ENCODE assay signal across 8 mouse cellular contexts in genomic region chr17:45599446-45600242, GRCm38 (mm10). TPM values are rescaled to one million over a fixed set of nuclear protein-coding genes. Genes with fewer than 3 reads are reported as not detected.
A peak's percentile ranks its signal among the peaks of the same experiment; 100 is the strongest.
DNase-seq lines count a peak whose midpoint lies in the region; ATAC-seq and TF ChIP-seq lines count a peak whose summit lies in the region.

Gene Slc29a1 (minus strand): TSS chr17:45599606.

- 16% methylated on average over 32 of the region's 32 CpGs for WGBS in forebrain, postnatal 0 days
- 14% methylated on average over 31 of the region's 32 CpGs for WGBS in hindbrain, embryonic 12.5 days
- 18% methylated on average over 30 of the region's 32 CpGs for WGBS in stomach, embryonic 15.5 days

- no peaks in the 10 kb centered on the region for H3K9me3 ChIP-seq in forebrain, postnatal 0 days (ENCODE audit: low read length)
- H3K9me3 ChIP-seq in hindbrain, embryonic 12.5 days (replicated peaks), result no peaks in the 10 kb centered on the region
- H3K9me3 ChIP-seq in stomach, embryonic 15.5 days, result no peaks in the 10 kb centered on the region

- H3K4me1 ChIP-seq in forebrain, postnatal 0 days (ENCODE audit: insufficient read depth), result peaks cover 10% of the 10 kb centered on the region
- peaks cover 45% of the 10 kb centered on the region for H3K4me1 ChIP-seq in hindbrain, embryonic 12.5 days
- peaks cover 48% of the 10 kb centered on the region for H3K4me1 ChIP-seq in stomach, embryonic 15.5 days

- H3K4me3 ChIP-seq in forebrain, postnatal 0 days (ENCODE audit: low read depth, low read length), result peak within 1 kb of the TSS; percentile 4; the same call in 1 of the 2 replicates
- H3K4me3 ChIP-seq in hindbrain, embryonic 12.5 days, result peak within 1 kb of the TSS; percentile 23
- H3K4me3 ChIP-seq in stomach, embryonic 15.5 days (replicated peaks), result peak within 1 kb of the TSS; percentile 33

- H3K9ac ChIP-seq in forebrain, postnatal 0 days, result no peak within 1 kb of the TSS; the same call in 1 of the 2 replicates
- H3K9ac ChIP-seq in hindbrain, embryonic 12.5 days, result peak within 1 kb of the TSS; percentile 44; the same call in 1 of the 2 replicates
- no peak within 1 kb of the TSS for H3K9ac ChIP-seq in stomach, embryonic 15.5 days

- ATAC-seq in cerebellum, adult (ENCODE audit: insufficient number of reproducible peaks, low FRiP score, low TSS enrichment), result no peak
- ATAC-seq in forebrain, postnatal 0 days, result no peak
- ATAC-seq in hindbrain, embryonic 12.5 days (ENCODE audit: low FRiP score), result 0 out of 2 replicates have a peak, but pooled peaks have one; percentile 21
- ATAC-seq in stomach, embryonic 15.5 days (ENCODE audit: insufficient read depth, low FRiP score, low read depth), result peak; percentile 48

- peak within 1 kb of the TSS; percentile 25 for H3K4me2 ChIP-seq in forebrain, postnatal 0 days (ENCODE audit: low read depth)
- H3K4me2 ChIP-seq in hindbrain, embryonic 12.5 days (replicated peaks), result peak within 1 kb of the TSS; percentile 61
- H3K4me2 ChIP-seq in stomach, embryonic 15.5 days, result peak within 1 kb of the TSS; percentile 72

- H3K27me3 ChIP-seq in forebrain, postnatal 0 days (ENCODE audit: insufficient read depth, low read length), result peaks cover 7% of the 10 kb centered on the region; the same call in 1 of the 2 replicates
- H3K27me3 ChIP-seq in hindbrain, embryonic 12.5 days, result peaks cover 35% of the 10 kb centered on the region
- H3K27me3 ChIP-seq in stomach, embryonic 15.5 days (replicated peaks), result no peaks in the 10 kb centered on the region

- no peaks in the 10 kb centered on the region for H3K36me3 ChIP-seq in forebrain, postnatal 0 days (ENCODE audit: insufficient read depth)
- H3K36me3 ChIP-seq in hindbrain, embryonic 12.5 days, result no peaks in the 10 kb centered on the region
- H3K36me3 ChIP-seq in stomach, embryonic 15.5 days, result no peaks in the 10 kb centered on the region

- H3K27ac ChIP-seq in forebrain, postnatal 0 days (ENCODE audit: low read depth, low read length), result no peak within 1 kb of the TSS
- H3K27ac ChIP-seq in hindbrain, embryonic 12.5 days, result no peak within 1 kb of the TSS
- H3K27ac ChIP-seq in stomach, embryonic 15.5 days, result peak within 1 kb of the TSS; percentile 37; the same call in 1 of the 2 replicates

- DNase-seq in cerebellum, adult 11 months, result peak; percentile 31
- peak; percentile 27 to 34 for DNase-seq in cerebellum, adult 18-20 months
- DNase-seq in forebrain, postnatal 0 days, result no peak
- no peak for DNase-seq in layer of hippocampus, postnatal 36 days
- DNase-seq in lung, postnatal 25 days (ENCODE audit: low spot score), result peak; percentile 70

- no peak for TF ChIP-seq CTCF in forebrain, postnatal 0 days (IDR thresholded peaks at IDR 0.05; ENCODE audit: low read depth)

RNA-seq across cellular contexts. Expression of gene Slc29a1, which starts in this region (rescaled TPM):
- total RNA-seq in forebrain, postnatal 0 days (2014; rRNA removed), result 68.3 and 84.5 TPM in 2 replicates
- 76.2 and 84.4 TPM in 2 replicates for polyA plus RNA-seq in forebrain, postnatal 0 days (2015; fragmentation: Nextera tagmentation; extraction: Ambion mirVana)
- 44.4 and 47.2 TPM in 2 replicates for polyA plus RNA-seq in hindbrain, embryonic 12.5 days (2016; fragmentation: Nextera tagmentation; extraction: Ambion mirVana)
- 10 to 100 TPM; 20.8 to 21.5 TPM for total RNA-seq in layer of hippocampus, postnatal 36 days (2021)
- 83.4 and 88.9 TPM in 2 replicates for polyA plus RNA-seq in stomach, embryonic 15.5 days (2015; fragmentation: Nextera tagmentation; extraction: Ambion mirVana)

Comparison
In these comparisons a context has a peak if more than half of its experiments do, and no peak if none do; other contexts are left out.
1. DNase-seq: peak in cerebellum, adult 11 months (single experiment), cerebellum, adult 18-20 months (2 of 2) and lung, postnatal 25 days (single experiment); none in forebrain, postnatal 0 days (single experiment) and layer of hippocampus, postnatal 36 days (0 of 2).
2. ATAC-seq: peak in hindbrain, embryonic 12.5 days (single experiment) and stomach, embryonic 15.5 days (single experiment); none in cerebellum, adult (single experiment) and forebrain, postnatal 0 days (single experiment).
3. Peak in every context shown above with its lines, with median percentiles within 50 percentile points of each other: H3K4me2 ChIP-seq and H3K4me3 ChIP-seq.